Mouse (Mus musculus): ENCODE measurements around the gene Alppl2.

Alppl2 gene

GRCm38 (mm10) chr1:87089828-87090227, at the start of gene Alppl2:
Gene Alppl2 (minus strand): TSS chr1:87089928.
- DNase-seq, result no peak

- DNase-seq, result no peak
These were observed 42.1 kb upstream of the Alppl2 start for GRCm38 (mm10) chr1:87131803-87132202.

GRCm38 (mm10) chr1:87127206-87128030, 37.7 kb upstream of the Alppl2 start:
- peak; percentile 42 to 55 for DNase-seq

GRCm38 (mm10) chr1:87124673-87125072, 34.9 kb upstream of the Alppl2 start, which contains the start of gene Akp3:
Gene Akp3 (plus strand): TSS chr1:87124973.
- DNase-seq, result no peak

GRCm38 (mm10) chr1:87114784-87115183, 25.1 kb upstream of the Alppl2 start:
- no peak for DNase-seq

- DNase-seq, result peak; percentile 65 to 68
These were observed 22.1 kb upstream of the Alppl2 start for GRCm38 (mm10) chr1:87111719-87112354.

GRCm38 (mm10) chr1:87108564-87108963, 18.8 kb upstream of the Alppl2 start:
- DNase-seq, result no peak

GRCm38 (mm10) chr1:87106536-87106935, 16.8 kb upstream of the Alppl2 start:
- DNase-seq, result no peak

GRCm38 (mm10) chr1:87103936-87104335, 14.2 kb upstream of the Alppl2 start:
- no peak for DNase-seq

GRCm38 (mm10) chr1:87102114-87102513, 12.4 kb upstream of the Alppl2 start:
- DNase-seq, result no peak

- DNase-seq, result no peak
These were observed 11.7 kb upstream of the Alppl2 start, which contains the start of gene Alpi for GRCm38 (mm10) chr1:87101411-87101810. Gene Alpi (minus strand): TSS chr1:87101606.

GRCm38 (mm10) chr1:87098358-87098975, 8.7 kb upstream of the Alppl2 start:
- DNase-seq, result peak; percentile 83 to 86

- no peak for DNase-seq
These were observed 5.9 kb upstream of the Alppl2 start for GRCm38 (mm10) chr1:87095642-87096041.

GRCm38 (mm10) chr1:87089251-87089650, 477 bp downstream of the Alppl2 start:
- DNase-seq, result no peak

- peak in 1 of 2 experiments; percentile 8 for DNase-seq
These were observed 2.8 kb downstream of the Alppl2 start for GRCm38 (mm10) chr1:87086964-87087363.

- no peak for DNase-seq
These were observed 3.5 kb downstream of the Alppl2 start for GRCm38 (mm10) chr1:87086196-87086595.

- no peak for DNase-seq
These were observed 16.0 kb downstream of the Alppl2 start for GRCm38 (mm10) chr1:87073776-87074175.

GRCm38 (mm10) chr1:87070720-87071119, 19.0 kb downstream of the Alppl2 start:
- DNase-seq, result peak; percentile 49

- DNase-seq, result no peak
These were observed 28.8 kb downstream of the Alppl2 start for GRCm38 (mm10) chr1:87060913-87061312.

- DNase-seq, result no peak
These were observed 30.6 kb downstream of the Alppl2 start for GRCm38 (mm10) chr1:87059042-87059665.

- DNase-seq, result no peak
These were observed 32.7 kb downstream of the Alppl2 start for GRCm38 (mm10) chr1:87057075-87057474.

GRCm38 (mm10) chr1:87051369-87051768, 38.4 kb downstream of the Alppl2 start:
- DNase-seq, result no peak

GRCm38 (mm10) chr1:87050700-87051099, 39.0 kb downstream of the Alppl2 start:
- no peak for DNase-seq

Data from kidney, postnatal 4 days (tissue).